Mouse (Mus musculus): ENCODE results near the gene Gm20388. TPM values are rescaled to one million over a fixed set of nuclear protein-coding genes. Genes with fewer than 3 reads are reported as not detected.

Gene Gm20388
- total RNA-seq, 4 experiments from 2014 or later, result 0.17 to 15.1 (median 6.6) TPM

DNA sequence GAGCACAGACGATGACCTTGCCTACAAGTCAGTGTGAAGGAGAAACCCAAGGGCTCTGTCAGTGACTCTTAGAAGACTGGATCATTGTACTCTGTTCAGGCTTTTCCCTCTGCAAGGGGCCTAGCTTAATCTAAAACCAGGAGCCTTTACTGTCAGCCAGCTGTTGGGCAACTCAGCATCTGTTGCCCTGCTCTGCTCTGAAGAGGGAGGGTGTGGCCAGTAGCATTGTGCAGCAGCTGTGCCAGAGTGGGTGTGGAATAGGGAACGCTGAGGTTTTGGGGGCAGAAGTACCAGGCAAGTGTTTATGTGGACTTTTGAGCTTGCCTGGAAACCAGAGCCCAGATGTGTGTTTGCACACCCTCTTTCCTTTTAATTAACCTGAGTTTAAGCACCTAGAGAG lies 2111.1 kb downstream of the Gm20388 start:
- DNase-seq (ENCODE audit: low spot score in 2 of 2), result no peak

- DNase-seq (ENCODE audit: low spot score in 2 of 2), result no peak
Measured at GRCm38 (mm10) chr8:122022274-122022673, 2111.6 kb downstream of the Gm20388 start.

DNA sequence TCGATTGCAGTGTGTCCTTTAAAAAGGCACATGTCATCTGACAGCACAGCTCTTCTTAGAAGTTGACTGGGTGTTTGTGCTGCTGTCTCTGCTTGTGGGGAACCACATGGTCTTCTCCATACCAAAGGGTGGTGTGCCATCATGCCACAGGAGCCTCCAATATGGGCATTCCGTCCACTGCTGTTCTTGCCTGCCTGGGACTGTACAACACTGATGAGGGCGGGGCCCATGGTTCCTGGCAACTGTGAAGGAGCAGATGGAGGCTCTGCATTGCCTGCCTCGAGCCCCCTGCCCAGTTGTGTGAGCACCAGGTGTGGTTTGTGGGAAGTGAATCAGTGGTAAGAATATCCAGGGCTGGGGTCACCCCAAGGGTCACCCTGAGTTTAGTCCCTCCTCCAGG lies 2112.1 kb downstream of the Gm20388 start:
- no peak for DNase-seq (ENCODE audit: low spot score in 2 of 2)

DNA sequence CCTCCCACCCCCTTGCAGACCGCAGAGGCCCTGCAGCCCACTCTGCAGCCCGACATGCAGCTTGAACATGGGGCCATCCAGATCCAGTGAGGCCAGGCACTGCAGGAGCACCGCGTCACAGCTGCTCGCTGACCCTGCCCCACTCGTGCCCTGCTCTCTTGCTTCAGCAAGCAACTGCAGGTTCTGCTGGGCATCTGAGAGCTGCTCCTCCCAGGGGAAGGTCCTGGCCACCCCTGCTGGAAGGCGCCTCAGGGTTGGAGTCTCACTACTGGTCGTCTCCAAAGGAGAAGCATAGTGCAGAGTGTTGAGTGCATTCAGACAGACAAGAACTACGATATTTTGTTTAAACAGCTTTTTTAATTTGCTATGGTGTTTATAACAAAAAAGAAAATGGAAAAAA lies 2114.9 kb downstream of the Gm20388 start:
- DNase-seq (ENCODE audit: low spot score in 2 of 2), result no peak

- peak; percentile 46 to 51 for DNase-seq (ENCODE audit: low spot score in 2 of 2)
Measured at GRCm38 (mm10) chr8:122028116-122028515, 2117.5 kb downstream of the Gm20388 start.

GRCm38 (mm10) chr8:122030965-122031364 lies 2120.3 kb downstream of the Gm20388 start:
- no peak for DNase-seq (ENCODE audit: low spot score in 2 of 2)

DNA sequence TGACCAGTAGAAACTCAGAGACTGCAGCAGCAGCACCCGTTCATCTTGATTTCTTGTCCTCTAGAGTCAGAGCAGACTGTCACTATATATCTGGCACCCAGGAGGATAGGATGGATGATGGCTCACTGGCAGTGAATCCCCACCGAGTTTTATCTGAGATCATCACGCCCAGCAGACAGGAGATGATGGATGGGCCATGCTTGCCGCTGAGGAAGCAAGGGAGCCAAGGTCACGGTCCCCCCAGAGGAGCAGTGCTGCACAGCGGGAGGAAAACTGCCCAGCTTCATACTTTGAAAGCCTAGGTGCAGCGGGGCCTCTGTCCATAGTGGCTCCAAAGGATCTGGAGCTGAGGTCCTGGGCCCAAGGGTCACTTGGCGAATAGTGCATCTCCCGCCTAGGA lies 2122.1 kb downstream of the Gm20388 start:
- DNase-seq (ENCODE audit: low spot score in 2 of 2), result no peak

GRCm38 (mm10) chr8:122035543-122035942 lies 2124.9 kb downstream of the Gm20388 start:
- no peak for DNase-seq (ENCODE audit: low spot score in 2 of 2)

GRCm38 (mm10) chr8:122036325-122036724 lies 2125.7 kb downstream of the Gm20388 start:
- no peak for DNase-seq (ENCODE audit: low spot score in 2 of 2)

DNA sequence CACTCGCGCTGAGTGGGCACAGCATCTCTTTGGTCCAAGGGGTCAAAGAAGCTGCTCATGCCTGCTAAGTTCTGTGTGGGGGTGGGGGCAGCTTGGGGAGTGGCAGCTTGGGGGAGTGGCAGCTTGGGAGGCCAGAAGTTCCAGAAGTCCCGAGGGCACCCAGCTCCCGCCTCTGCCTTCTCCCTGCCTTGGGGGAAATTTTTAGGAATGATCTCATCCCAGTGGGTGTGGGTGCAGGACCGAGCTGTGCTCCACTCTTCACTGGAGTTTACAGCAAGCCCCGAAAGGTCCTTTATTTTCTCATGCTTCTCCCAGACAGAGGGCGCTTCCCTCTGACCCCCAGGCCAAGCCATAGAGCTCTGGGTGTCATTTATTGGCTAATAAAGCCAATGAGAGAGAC lies 2126.6 kb downstream of the Gm20388 start:
- no peak for DNase-seq (ENCODE audit: low spot score in 2 of 2)

- no peak for DNase-seq (ENCODE audit: low spot score in 2 of 2)
Measured at GRCm38 (mm10) chr8:122038076-122038475, 2127.4 kb downstream of the Gm20388 start.

DNA sequence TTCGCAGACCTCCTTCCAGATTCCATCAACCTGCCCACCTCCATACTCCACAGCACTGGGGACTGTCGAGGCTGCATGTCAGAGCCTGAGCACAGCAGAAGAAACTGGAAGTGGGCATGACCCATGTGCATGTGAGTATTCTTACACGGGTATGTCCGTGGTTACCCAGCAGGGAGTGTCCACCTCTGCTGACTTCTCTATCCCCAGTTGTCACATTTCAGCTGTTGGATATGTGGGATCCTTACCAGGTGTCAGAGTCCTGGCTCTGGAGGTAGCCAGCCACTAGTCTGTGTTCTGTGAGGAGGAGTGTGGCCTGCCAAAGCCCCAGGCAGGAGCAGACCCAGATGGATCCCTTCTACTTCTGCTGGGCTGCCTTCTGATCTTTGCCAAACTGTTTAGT lies 2128.8 kb downstream of the Gm20388 start:
- DNase-seq (ENCODE audit: low spot score in 2 of 2), result no peak

DNA sequence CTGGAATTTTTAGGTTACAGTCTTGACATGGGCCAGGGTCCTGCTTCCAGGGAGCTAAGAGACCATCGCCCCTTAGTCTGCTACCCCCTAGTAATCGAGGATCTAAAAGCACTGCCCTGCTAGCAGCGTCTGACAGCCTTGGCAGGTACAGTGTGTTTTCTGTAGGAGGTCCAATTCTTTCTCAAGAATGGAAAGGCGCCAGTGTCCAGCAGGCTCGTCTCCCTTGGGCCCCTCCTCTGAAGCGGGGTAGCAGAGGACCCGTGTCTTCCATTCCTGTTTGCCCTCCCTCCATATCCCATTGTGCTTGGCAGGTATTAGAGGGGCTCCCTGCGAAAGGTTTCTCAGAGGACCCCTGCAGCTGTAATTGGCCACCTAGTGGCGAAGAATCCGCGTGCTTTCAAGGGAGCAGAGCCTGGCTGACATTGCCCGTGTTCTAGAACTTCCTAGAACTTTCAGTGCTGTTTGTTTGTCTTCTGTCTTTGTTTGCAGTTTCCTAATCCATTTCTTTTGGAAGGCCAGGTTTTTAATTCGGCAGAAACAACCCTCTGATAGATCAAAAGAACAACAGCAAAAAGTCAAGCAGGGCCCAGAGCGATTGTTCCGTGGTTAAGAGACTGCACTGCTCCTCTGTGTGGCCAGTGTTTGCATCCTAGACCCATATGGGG lies 2136.7 kb downstream of the Gm20388 start:
- no peak for DNase-seq (ENCODE audit: low spot score in 2 of 2)

DNA sequence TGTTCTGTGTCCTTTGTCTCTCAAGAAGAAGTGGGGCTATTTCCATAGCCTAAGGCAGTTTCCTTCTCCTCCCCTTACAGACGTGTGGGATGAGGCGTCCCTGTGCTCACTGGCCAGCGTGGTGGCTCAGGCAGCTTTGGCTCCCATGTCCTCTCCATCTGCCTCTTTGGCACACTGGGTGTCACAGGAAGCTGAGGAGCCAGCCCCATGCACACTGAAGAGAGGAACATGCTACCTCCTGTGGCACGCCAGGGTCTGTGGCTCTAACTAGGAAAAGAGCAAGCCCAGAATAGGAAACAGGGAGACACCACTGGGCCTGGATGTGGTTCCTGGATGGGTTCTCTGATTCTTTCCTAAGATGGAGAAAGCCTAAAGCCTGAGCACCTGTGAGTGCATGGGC lies 2138.6 kb downstream of the Gm20388 start:
- DNase-seq (ENCODE audit: low spot score in 2 of 2), result no peak

- no peak for DNase-seq (ENCODE audit: low spot score in 2 of 2)
Measured at GRCm38 (mm10) chr8:122049923-122050322, 2139.3 kb downstream of the Gm20388 start.

- DNase-seq (ENCODE audit: low spot score in 2 of 2), result no peak
Measured at GRCm38 (mm10) chr8:122050620-122051019, 2140.0 kb downstream of the Gm20388 start.

DNA sequence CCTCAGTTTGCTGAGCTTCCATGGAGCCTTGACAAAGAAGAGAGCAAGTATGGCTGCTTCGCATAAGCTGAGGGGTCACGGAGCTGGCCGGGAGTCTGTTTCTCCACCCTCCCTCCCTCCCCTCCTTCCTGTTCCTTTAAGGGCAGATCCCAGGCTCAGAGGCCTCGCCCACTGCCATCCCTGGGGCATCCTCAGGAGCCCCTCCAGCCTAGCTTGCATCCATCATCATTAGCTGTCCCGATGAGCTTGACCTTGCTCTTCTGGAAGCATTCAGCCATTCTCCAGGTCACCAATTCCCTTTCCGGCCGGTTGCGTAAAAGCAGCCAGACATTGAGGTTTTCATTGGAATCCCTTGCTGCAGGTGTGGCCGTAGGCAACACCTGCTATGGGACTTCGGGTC lies 2144.7 kb downstream of the Gm20388 start:
- no peak for DNase-seq (ENCODE audit: low spot score in 2 of 2)

- no peak for DNase-seq (ENCODE audit: low spot score in 2 of 2)
Measured at GRCm38 (mm10) chr8:122056113-122056512, 2145.5 kb downstream of the Gm20388 start.

GRCm38 (mm10) chr8:122056882-122057281 lies 2146.2 kb downstream of the Gm20388 start:
- DNase-seq (ENCODE audit: low spot score in 2 of 2), result no peak

- no peak for DNase-seq (ENCODE audit: low spot score in 2 of 2)
Measured at GRCm38 (mm10) chr8:122058510-122058909, 2147.9 kb downstream of the Gm20388 start.

GRCm38 (mm10) chr8:122058951-122059350 lies 2148.3 kb downstream of the Gm20388 start:
- peak; percentile 48 to 60 for DNase-seq (ENCODE audit: low spot score in 2 of 2)

DNA sequence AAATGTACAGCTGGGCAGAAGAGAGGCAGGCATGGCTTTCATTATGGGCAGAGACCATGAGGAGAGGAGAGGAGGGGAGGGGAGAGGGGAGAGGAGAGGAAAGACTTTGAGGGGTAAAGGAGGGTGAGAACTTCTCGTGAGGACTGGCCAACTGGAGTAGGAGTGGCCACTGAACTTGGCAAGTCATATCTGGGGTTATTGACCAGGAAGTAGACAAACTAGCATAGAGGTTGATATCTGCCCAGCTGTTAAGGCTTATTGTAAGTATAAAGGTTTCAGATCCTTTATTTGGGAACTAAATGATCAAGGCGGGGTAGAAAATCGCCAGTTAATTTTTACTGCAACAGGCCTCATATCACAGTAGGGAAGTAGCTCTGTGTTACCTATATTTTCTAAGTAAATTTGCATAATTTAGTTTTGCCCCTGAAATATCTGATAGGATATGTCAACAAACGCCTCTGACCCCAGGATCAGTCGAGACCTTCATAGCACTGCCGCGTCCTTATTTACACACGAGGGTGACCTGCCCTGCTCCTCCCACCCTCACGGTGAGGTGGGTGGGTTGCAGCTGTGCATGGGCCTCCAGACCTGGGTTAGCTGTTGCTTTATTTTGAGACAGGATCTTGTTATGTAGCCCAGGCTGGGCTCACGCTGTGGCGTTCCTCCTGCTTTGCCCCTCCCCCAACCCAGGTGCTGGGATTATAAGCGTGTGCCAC lies 2152.0 kb downstream of the Gm20388 start:
- no peak for DNase-seq (ENCODE audit: low spot score in 2 of 2)

DNA sequence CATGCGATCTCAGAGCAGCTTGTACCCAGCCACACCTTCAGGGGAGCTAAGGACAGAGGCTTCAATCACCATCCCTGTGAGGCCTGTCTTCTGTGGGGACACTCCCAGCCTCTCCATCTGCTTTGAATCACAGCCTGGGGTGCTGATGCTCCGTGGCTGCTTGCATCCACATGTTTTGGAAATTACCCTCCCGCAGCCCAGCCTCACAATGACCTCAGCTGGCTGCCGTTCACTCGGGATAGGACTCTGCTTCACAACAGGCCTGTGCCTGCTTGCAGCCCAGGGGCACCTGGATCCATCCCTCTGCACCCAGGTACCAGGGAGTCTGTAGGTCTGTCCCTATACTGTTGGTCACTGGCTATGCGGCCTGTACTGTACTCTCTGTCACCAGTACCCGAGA lies 2153.7 kb downstream of the Gm20388 start:
- DNase-seq (ENCODE audit: low spot score in 2 of 2), result no peak
